Mouse (Mus musculus): ENCODE results near the gene Marcks. TPM values are rescaled to one million over a fixed set of nuclear protein-coding genes. Genes with fewer than 3 reads are reported as not detected.

The Marcks gene
- polyA plus RNA-seq (2016; fragmentation: Nextera tagmentation; extraction: Ambion mirVana): 321 and 361 TPM in 2 replicates

GRCm38 (mm10) chr10:37138778-37139442 lies at the start of gene Marcks:
Gene Marcks (minus strand): TSS chr10:37138920.
- H3K9ac ChIP-seq (replicated peaks): peak within 1 kb of the TSS; percentile 100
- WGBS: under 1% methylated on average over 39 of the region's 39 CpGs
- peaks cover 21% of the 10 kb centered on the region for H3K36me3 ChIP-seq
- H3K4me1 ChIP-seq: peaks cover 17% of the 10 kb centered on the region
- H3K9me3 ChIP-seq: no peaks in the 10 kb centered on the region
- peak within 1 kb of the TSS; percentile 58 for H3K4me2 ChIP-seq (replicated peaks)
- ATAC-seq (ENCODE audit: low FRiP score, low read depth): peak; percentile 61
- H3K27me3 ChIP-seq: no peaks in the 10 kb centered on the region
- H3K27ac ChIP-seq (replicated peaks): peak within 1 kb of the TSS; percentile 100
- peak within 1 kb of the TSS; percentile 100 for H3K4me3 ChIP-seq

GRCm38 (mm10) chr10:37177071-37177470 lies 38.4 kb upstream of the Marcks start:
- peaks cover 9% of the 10 kb centered on the region for H3K4me1 ChIP-seq
- 96% methylated on average over 3 of the region's 3 CpGs for WGBS
- no peak overlapping the region for H3K4me2 ChIP-seq (replicated peaks)
- no peaks in the 10 kb centered on the region for H3K36me3 ChIP-seq
- H3K9me3 ChIP-seq: no peaks in the 10 kb centered on the region
- no peak overlapping the region for H3K4me3 ChIP-seq
- ATAC-seq (ENCODE audit: low FRiP score, low read depth): no peak
- no peak overlapping the region for H3K9ac ChIP-seq (replicated peaks)
- H3K27ac ChIP-seq (replicated peaks): no peak overlapping the region
- H3K27me3 ChIP-seq: no peaks in the 10 kb centered on the region

GRCm38 (mm10) chr10:37172416-37172950 lies 33.8 kb upstream of the Marcks start:
- H3K27me3 ChIP-seq: no peaks in the 10 kb centered on the region
- H3K27ac ChIP-seq (replicated peaks): peak overlapping the region; percentile 55
- no peak overlapping the region for H3K4me3 ChIP-seq
- WGBS: 21% methylated on average over 8 of the region's 8 CpGs
- no peak overlapping the region for H3K9ac ChIP-seq (replicated peaks)
- H3K36me3 ChIP-seq: no peaks in the 10 kb centered on the region
- H3K4me2 ChIP-seq (replicated peaks): peak overlapping the region; percentile 33
- peak; percentile 86 for ATAC-seq (ENCODE audit: low FRiP score, low read depth)
- no peaks in the 10 kb centered on the region for H3K9me3 ChIP-seq
- peaks cover 25% of the 10 kb centered on the region for H3K4me1 ChIP-seq

- Histone ChIP-seq H3K27me3 (no peaks in the 10 kb centered on the region), H3K9ac (replicated peaks) (no peak overlapping the region), H3K36me3 (no peaks in the 10 kb centered on the region), H3K4me2 (replicated peaks) (peak overlapping the region; percentile 33), H3K9me3 (no peaks in the 10 kb centered on the region), H3K4me3 (no peak overlapping the region), H3K27ac (replicated peaks) (peak overlapping the region; percentile 55), H3K4me1 (peaks cover 25% of the 10 kb centered on the region)
- 31% methylated on average over 3 of the region's 3 CpGs for WGBS
- peak; percentile 74 for ATAC-seq (ENCODE audit: low FRiP score, low read depth)
These were observed 33.1 kb upstream of the Marcks start for GRCm38 (mm10) chr10:37171711-37172415.

DNA sequence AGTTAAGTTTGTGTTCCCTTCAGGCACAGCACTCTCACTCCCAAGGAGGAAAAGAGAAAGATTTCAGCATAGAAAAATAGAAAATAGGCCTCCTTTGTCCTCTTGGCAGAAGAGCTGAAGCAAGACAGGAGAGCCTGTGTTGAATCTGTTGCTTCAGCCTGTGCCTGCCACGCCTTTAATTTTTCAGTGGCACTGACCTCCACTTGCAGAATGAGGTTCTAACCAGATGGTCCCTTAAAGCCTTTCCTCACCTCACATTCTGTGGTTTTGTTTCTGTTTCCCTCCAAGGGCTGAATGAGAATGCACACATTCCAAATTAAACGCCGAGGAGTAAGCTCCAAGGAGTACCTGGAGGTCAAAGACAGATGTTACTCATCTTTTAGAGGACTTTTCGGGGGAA lies 32.2 kb upstream of the Marcks start:
- Histone ChIP-seq H3K4me2 (replicated peaks) (no peak overlapping the region), H3K27ac (replicated peaks) (no peak overlapping the region), H3K4me3 (no peak overlapping the region), H3K4me1 (peaks cover 25% of the 10 kb centered on the region), H3K9me3 (no peaks in the 10 kb centered on the region), H3K36me3 (no peaks in the 10 kb centered on the region), H3K9ac (replicated peaks) (no peak overlapping the region), H3K27me3 (no peaks in the 10 kb centered on the region)
- WGBS: 79% methylated on average over 4 of the region's 4 CpGs
- ATAC-seq (ENCODE audit: low FRiP score, low read depth): no peak

DNA sequence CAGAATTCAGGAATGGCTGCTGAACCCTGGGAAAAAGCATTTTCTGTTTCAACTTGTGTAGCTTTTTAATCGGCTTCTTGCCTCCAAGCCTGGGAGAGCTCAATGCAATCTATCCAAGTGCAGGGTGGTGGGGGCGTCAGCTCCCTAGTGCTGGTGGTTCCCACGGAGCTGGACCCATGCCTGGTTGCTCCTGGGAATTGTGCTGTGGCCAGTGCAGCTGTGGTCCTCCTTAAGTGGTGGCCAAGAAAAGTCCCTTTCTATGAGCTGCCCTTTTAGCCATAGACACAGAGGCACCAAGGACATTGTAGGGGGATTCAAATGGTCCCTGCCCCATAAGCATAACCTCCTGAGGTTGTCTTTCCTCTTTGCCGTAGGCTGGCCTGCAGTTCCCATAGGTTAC lies 31.7 kb upstream of the Marcks start:
- Histone ChIP-seq H3K4me3 (no peak overlapping the region), H3K36me3 (no peaks in the 10 kb centered on the region), H3K4me2 (replicated peaks) (no peak overlapping the region), H3K9me3 (no peaks in the 10 kb centered on the region), H3K27me3 (no peaks in the 10 kb centered on the region), H3K4me1 (peaks cover 25% of the 10 kb centered on the region), H3K27ac (replicated peaks) (no peak overlapping the region), H3K9ac (replicated peaks) (no peak overlapping the region)
- 75% methylated on average over 4 of the region's 4 CpGs for WGBS
- no peak for ATAC-seq (ENCODE audit: low FRiP score, low read depth)

- Histone ChIP-seq H3K4me3 (no peak overlapping the region), H3K27me3 (no peaks in the 10 kb centered on the region), H3K4me2 (replicated peaks) (no peak overlapping the region), H3K9ac (replicated peaks) (no peak overlapping the region), H3K4me1 (peaks cover 21% of the 10 kb centered on the region), H3K9me3 (no peaks in the 10 kb centered on the region), H3K36me3 (no peaks in the 10 kb centered on the region), H3K27ac (replicated peaks) (no peak overlapping the region)
- no peak for ATAC-seq (ENCODE audit: low FRiP score, low read depth)
- 88% methylated on average over 2 of the region's 2 CpGs for WGBS
These were observed 28.8 kb upstream of the Marcks start for GRCm38 (mm10) chr10:37167527-37167926.

DNA sequence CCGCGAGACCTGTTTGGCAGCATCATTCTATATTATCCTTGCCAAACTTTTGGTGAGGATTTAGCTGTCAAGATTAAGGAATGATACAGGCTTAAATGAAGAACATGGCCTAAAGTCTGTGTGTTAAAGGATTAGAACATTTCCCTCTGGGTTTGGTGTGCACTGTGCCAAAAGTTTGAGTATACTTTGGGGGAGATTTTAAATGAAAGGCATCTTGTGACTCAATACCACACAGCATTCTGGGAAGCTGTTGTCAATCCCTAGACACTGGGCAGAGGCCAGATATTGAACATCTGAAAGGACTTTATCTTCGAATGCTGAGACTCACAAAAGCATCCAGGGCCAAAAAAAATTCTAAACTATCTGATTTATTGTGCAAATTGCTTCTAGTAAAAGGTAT lies 21.0 kb upstream of the Marcks start:
- Histone ChIP-seq H3K4me3 (no peak overlapping the region), H3K9ac (replicated peaks) (no peak overlapping the region), H3K36me3 (no peaks in the 10 kb centered on the region), H3K4me1 (no peaks in the 10 kb centered on the region), H3K4me2 (replicated peaks) (no peak overlapping the region), H3K9me3 (no peaks in the 10 kb centered on the region), H3K27me3 (no peaks in the 10 kb centered on the region), H3K27ac (replicated peaks) (no peak overlapping the region)
- no peak for ATAC-seq (ENCODE audit: low FRiP score, low read depth)
- 89% methylated on average over 3 of the region's 3 CpGs for WGBS

GRCm38 (mm10) chr10:37157156-37157555 lies 18.4 kb upstream of the Marcks start:
- no peaks in the 10 kb centered on the region for H3K27me3 ChIP-seq
- 86% methylated on average over 5 of the region's 5 CpGs for WGBS
- no peak for ATAC-seq (ENCODE audit: low FRiP score, low read depth)
- no peak overlapping the region for H3K4me2 ChIP-seq (replicated peaks)
- H3K4me1 ChIP-seq: no peaks in the 10 kb centered on the region
- no peak overlapping the region for H3K4me3 ChIP-seq
- no peak overlapping the region for H3K9ac ChIP-seq (replicated peaks)
- no peaks in the 10 kb centered on the region for H3K36me3 ChIP-seq
- H3K27ac ChIP-seq (replicated peaks): no peak overlapping the region
- H3K9me3 ChIP-seq: no peaks in the 10 kb centered on the region

- H3K4me3 ChIP-seq: no peak overlapping the region
- 40% methylated on average over 1 of the region's 2 CpGs for WGBS
- no peak for ATAC-seq (ENCODE audit: low FRiP score, low read depth)
- no peaks in the 10 kb centered on the region for H3K27me3 ChIP-seq
- H3K9ac ChIP-seq (replicated peaks): no peak overlapping the region
- H3K36me3 ChIP-seq: no peaks in the 10 kb centered on the region
- H3K27ac ChIP-seq (replicated peaks): no peak overlapping the region
- H3K9me3 ChIP-seq: no peaks in the 10 kb centered on the region
- no peak overlapping the region for H3K4me2 ChIP-seq (replicated peaks)
- H3K4me1 ChIP-seq: no peaks in the 10 kb centered on the region
These were observed 16.4 kb upstream of the Marcks start for GRCm38 (mm10) chr10:37155131-37155530.

GRCm38 (mm10) chr10:37151539-37152271 lies 13.0 kb upstream of the Marcks start:
- H3K36me3 ChIP-seq: no peaks in the 10 kb centered on the region
- no peaks in the 10 kb centered on the region for H3K9me3 ChIP-seq
- no peaks in the 10 kb centered on the region for H3K4me1 ChIP-seq
- no peak overlapping the region for H3K4me2 ChIP-seq (replicated peaks)
- H3K27me3 ChIP-seq: no peaks in the 10 kb centered on the region
- no peak overlapping the region for H3K27ac ChIP-seq (replicated peaks)
- no peak for ATAC-seq (ENCODE audit: low FRiP score, low read depth)
- H3K4me3 ChIP-seq: no peak overlapping the region
- H3K9ac ChIP-seq (replicated peaks): no peak overlapping the region
- WGBS: 89% methylated on average over 7 of the region's 7 CpGs

DNA sequence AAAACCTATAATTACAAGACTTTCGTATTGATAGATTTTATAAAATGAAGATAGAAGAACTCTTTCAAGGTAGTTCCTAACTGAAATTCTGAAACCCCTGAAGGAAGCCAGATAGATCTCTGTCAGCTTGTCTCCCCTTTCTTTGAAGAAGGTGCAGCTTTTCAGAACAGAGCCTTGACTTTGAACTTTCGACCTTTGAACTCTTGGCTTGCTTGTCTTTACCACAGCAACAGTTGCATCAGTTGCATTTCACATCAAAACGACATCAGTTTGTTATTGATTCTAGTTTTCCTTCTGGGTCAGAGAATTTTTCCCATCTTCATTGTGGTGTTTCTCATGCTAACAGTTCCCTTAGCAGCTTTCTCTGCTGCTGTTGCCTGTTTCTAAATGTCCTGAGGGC lies 9.3 kb upstream of the Marcks start:
- Histone ChIP-seq H3K9me3 (no peaks in the 10 kb centered on the region), H3K4me3 (no peak overlapping the region), H3K4me2 (replicated peaks) (no peak overlapping the region), H3K36me3 (no peaks in the 10 kb centered on the region), H3K27me3 (no peaks in the 10 kb centered on the region), H3K9ac (replicated peaks) (no peak overlapping the region), H3K4me1 (no peaks in the 10 kb centered on the region), H3K27ac (replicated peaks) (no peak overlapping the region)
- WGBS: 75% methylated on average over 3 of the region's 3 CpGs
- ATAC-seq (ENCODE audit: low FRiP score, low read depth): no peak
